ENCODE assay signal across 8 mouse cellular contexts in the genomic region with DNA sequence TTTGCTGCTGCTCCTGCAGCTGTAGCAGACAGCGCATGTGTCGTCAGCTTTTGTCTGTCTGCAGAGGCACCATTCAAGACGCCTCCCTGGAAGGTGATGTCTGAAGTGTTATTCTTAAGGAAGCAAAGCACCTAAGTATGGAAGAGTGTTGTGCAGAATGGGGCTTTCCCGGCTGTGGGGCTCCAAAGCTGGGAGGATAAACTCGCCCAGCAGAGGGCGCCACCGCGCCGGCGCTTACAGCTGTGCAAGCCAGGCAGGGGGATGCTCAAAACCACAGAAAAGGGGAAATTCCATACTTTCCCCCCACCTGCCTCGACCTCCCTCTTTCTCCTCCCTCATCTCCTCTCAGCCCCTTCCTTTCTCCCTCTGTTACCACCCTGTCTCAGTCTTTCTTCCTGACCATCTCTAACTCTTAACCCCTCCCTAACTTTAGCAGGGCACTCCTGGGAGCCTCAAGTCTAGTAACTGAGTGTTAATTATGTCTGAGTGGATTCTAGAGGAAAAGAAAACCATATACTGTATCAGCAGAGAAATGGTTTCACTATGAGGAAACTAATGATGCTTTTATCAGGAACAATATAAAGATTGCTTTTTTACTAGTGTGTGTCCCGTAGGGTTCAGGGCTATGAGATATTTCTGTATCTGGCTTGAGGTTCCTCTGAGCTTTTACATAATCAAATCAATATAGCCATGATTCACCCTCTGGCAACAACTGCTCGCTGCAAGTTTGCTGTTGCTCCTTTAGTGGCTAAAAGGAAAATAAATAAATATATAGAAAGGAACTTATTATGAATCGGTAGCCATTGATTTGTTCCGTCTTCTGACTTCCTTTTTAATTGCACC.
A peak's percentile ranks its signal among the peaks of the same experiment; 100 is the strongest.
DNase-seq lines count a peak whose midpoint lies in the region; ATAC-seq lines count a peak whose summit lies in the region.

No protein-coding gene starts in this region.

- H3K4me1 ChIP-seq in hindbrain, embryonic 15.5 days (replicated peaks) = peaks cover 14% of the 10 kb centered on the region; the same call in 1 of the 2 replicates

- no peak overlapping the region for H3K4me2 ChIP-seq in hindbrain, embryonic 15.5 days

- no peaks in the 10 kb centered on the region for H3K9me3 ChIP-seq in hindbrain, embryonic 15.5 days

- no peaks in the 10 kb centered on the region for H3K36me3 ChIP-seq in hindbrain, embryonic 15.5 days

- H3K27me3 ChIP-seq in hindbrain, embryonic 15.5 days = no peaks in the 10 kb centered on the region

- no peak overlapping the region for H3K4me3 ChIP-seq in hindbrain, embryonic 15.5 days

- DNase-seq in ZHBTc4 (ENCODE audit: low read depth, low spot score) = peak; percentile 87
- peak; percentile 18 for DNase-seq in cerebellum, adult 9-10 months
- DNase-seq in frontal cortex, adult 2 months (ENCODE audit: extremely low spot score in 1 of 2, low spot score in 1 of 2) = peak; percentile 22 to 88
- DNase-seq in layer of hippocampus, postnatal 36 days = peak; percentile 62 to 72
- peak; percentile 68 to 78 for DNase-seq in lung, postnatal 4 days
- DNase-seq in right cerebral cortex, adult 2 months (ENCODE audit: low spot score in 2 of 2) = peak; percentile 80 to 81
- DNase-seq in yolk sac, embryonic 10.5 days (ENCODE audit: low spot score) = peak; percentile 71

- no peak overlapping the region for H3K27ac ChIP-seq in hindbrain, embryonic 15.5 days (replicated peaks)

- ATAC-seq in hindbrain, embryonic 15.5 days (ENCODE audit: low FRiP score, low read depth) = peak; percentile 68; the same call in 1 of the 2 replicates

- H3K9ac ChIP-seq in hindbrain, embryonic 15.5 days = no peak overlapping the region

- WGBS in hindbrain, embryonic 15.5 days = 20% methylated on average over 15 of the region's 15 CpGs

Comparison
In these comparisons a context has a peak if more than half of its experiments do, and no peak if none do; other contexts are left out.
1. DNase-seq: peak in every context shown above with its lines; median percentile 87 in ZHBTc4; 80 in right cerebral cortex, adult 2 months; 73 in lung, postnatal 4 days; 71 in yolk sac, embryonic 10.5 days; 67 in layer of hippocampus, postnatal 36 days; 55 in frontal cortex, adult 2 months; 18 in cerebellum, adult 9-10 months.